Mouse (Mus musculus): Measurements from ENCODE around the gene Krtap6-1. TPM values are rescaled to one million over a fixed set of nuclear protein-coding genes. Genes with fewer than 3 reads are reported as not detected.

Gene Krtap6-1
- total RNA-seq (2023) = not detected

DNA sequence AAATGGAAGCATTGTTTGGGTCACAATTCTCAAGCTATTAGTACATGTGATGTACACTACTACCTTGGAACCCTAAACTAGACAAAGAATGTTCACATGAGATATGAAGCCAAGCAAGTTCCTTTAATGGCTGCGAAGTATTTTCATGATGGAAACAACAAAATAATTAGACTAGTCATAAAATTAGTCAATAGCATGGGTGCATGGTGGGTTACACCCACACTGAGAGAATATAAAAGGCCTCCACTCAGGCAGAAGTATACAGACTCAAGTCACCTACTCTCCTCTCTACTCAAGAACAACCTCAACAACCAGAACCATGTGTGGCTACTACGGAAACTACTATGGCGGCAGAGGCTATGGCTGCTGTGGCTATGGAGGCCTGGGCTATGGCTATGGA, at the start of gene Krtap6-1:
Gene Krtap6-1 (plus strand): TSS at position 301 of the 400 bp plus-strand sequence.

DNA sequence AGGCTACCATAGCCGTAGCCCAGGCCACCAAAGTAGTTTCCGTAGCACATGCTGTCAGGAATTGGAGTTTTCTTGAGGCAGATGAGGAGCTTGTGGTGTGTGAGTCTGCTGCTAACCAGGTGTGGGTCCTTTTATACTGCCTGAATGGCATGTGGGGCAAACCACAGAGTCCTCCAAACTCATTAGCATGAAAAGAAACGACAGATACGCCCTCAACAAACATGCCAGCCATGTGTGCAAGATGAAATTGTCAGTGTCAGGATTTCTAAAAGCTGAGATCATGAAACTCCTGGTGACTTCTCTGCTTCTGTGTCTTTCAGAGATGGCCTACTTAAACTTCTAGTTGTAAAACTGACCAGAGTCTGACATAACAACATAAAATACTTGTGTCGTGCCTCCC, 20.8 kb upstream of the Krtap6-1 start, which contains the start of gene Krtap22-2:
Gene Krtap22-2 (minus strand): TSS at position 101 of the 400 bp plus-strand sequence.

GRCm38 (mm10) chr16:89014984-89015383, 16.5 kb upstream of the Krtap6-1 start, which contains the start of gene Gm10229:
Gene Gm10229 (plus strand): TSS chr16:89015284.

GRCm38 (mm10) chr16:89041372-89041771, 9.9 kb downstream of the Krtap6-1 start, which contains the start of gene Gm10228:
Gene Gm10228 (minus strand): TSS chr16:89041472.

GRCm38 (mm10) chr16:89047783-89048182, 16.3 kb downstream of the Krtap6-1 start, which contains the start of gene Krtap6-5:
Gene Krtap6-5 (minus strand): TSS chr16:89047883.

DNA sequence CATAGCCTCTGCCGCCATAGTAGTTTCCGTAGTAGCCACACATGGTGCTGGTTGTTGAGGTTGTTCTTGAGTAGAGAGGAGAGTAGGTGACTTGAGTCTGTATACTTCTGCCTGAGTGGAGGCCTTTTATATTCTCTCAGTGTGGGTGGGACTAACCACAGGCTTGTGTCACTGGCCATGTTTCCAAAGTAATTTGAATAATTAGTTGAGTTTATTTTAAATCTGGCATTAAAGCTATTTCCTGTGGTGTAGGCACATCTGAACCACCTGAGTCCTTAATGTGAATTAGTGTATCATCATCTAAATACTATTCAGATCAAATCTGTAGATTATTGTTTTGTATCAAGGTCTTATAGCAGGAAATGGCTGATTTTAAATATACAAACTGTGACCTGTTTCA, 32.4 kb downstream of the Krtap6-1 start, which contains the start of gene 1110025L11Rik:
Gene 1110025L11Rik (minus strand): TSS at position 101 of the 400 bp plus-strand sequence.

Other genes starting within 250 kb of the Krtap6-1 start
- gene Gm20741, start 219.5 kb upstream of the Krtap6-1 start, total RNA-seq (2023) = not detected
- gene Krtap15, start 211.5 kb upstream of the Krtap6-1 start, total RNA-seq (2023) = not detected
- gene Krtap14, start 205.6 kb upstream of the Krtap6-1 start, total RNA-seq (2023) = not detected
- not detected for gene Krtap19-1, start 162.3 kb upstream of the Krtap6-1 start, total RNA-seq (2023)
- gene Krtap19-2, start 157.4 kb upstream of the Krtap6-1 start, total RNA-seq (2023) = not detected
- gene Krtap19-3, start 153.7 kb upstream of the Krtap6-1 start, total RNA-seq (2023) = not detected
- gene Krtap19-4, start 146.6 kb upstream of the Krtap6-1 start, total RNA-seq (2023) = not detected
- not detected for gene Krtap19-5, start 135.2 kb upstream of the Krtap6-1 start, total RNA-seq (2023)
- not detected for gene Krtap19-9b, start 99.4 kb upstream of the Krtap6-1 start, total RNA-seq (2023)
- not detected for gene Krtap16-3, start 68.8 kb upstream of the Krtap6-1 start, total RNA-seq (2023)
- gene Krtap22-2, start 20.9 kb upstream of the Krtap6-1 start, total RNA-seq (2023) = not detected
- not detected for gene Gm10229, start 16.4 kb upstream of the Krtap6-1 start, total RNA-seq (2023)
- gene Gm10228, start 9.8 kb downstream of the Krtap6-1 start, total RNA-seq (2023) = not detected
- not detected for gene Krtap6-5, start 16.2 kb downstream of the Krtap6-1 start, total RNA-seq (2023)
- not detected for gene 1110025L11Rik, start 32.3 kb downstream of the Krtap6-1 start, total RNA-seq (2023)
- gene Krtap6-3, start 52.3 kb downstream of the Krtap6-1 start, total RNA-seq (2023) = not detected
- gene Gm6358, start 109.2 kb downstream of the Krtap6-1 start, total RNA-seq (2023) = not detected
- not detected for gene Gm10061, start 119.4 kb downstream of the Krtap6-1 start, total RNA-seq (2023)
- not detected for gene Gm9789, start 126.3 kb downstream of the Krtap6-1 start, total RNA-seq (2023)
- not detected for gene Gm7735, start 137.8 kb downstream of the Krtap6-1 start, total RNA-seq (2023)
- gene 1110057P08Rik, start 143.0 kb downstream of the Krtap6-1 start, total RNA-seq (2023) = not detected
- not detected for gene Krtap20-2, start 174.2 kb downstream of the Krtap6-1 start, total RNA-seq (2023)